Mouse (Mus musculus): Measurements from ENCODE around the gene Rfx1. TPM values are rescaled to one million over a fixed set of nuclear protein-coding genes. Genes with fewer than 3 reads are reported as not detected.

Gene Rfx1
- polyA plus RNA-seq, 1 experiment from 2014 or later: 11.3 TPM

DNA sequence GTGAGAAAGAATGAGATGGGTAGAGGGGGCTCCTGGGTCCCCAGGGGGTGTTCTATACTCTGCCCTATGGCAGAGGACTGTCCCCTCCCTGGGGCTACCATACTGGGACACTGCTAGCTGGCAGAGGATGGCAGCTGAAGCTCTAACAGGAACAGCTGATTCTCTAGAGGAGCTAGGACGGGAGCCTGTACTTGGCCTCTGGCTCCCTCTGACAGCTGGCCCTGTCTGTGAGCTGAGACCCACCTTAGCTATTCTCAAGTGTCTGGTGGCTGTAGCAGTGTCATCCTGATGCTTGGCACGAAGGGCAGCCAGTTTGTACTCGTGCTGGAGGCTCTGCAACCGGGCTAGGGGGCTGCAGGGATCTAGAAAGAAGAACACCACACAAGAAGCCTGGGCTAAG lies 74.2 kb downstream of the Rfx1 start:
- H3K4me1 ChIP-seq: no peaks in the 10 kb centered on the region
- H3K27ac ChIP-seq: no peak overlapping the region
- WGBS: 91% methylated on average over 4 of the region's 4 CpGs
- no peaks in the 10 kb centered on the region for H3K9me3 ChIP-seq (replicated peaks)
- H3K36me3 ChIP-seq: peaks cover 92% of the 10 kb centered on the region
- no peaks in the 10 kb centered on the region for H3K27me3 ChIP-seq (ENCODE audit: low read depth, poor library complexity, severe bottlenecking)
- DNase-seq (ENCODE audit: low spot score): no peak
- H3K4me3 ChIP-seq: no peak overlapping the region

DNA sequence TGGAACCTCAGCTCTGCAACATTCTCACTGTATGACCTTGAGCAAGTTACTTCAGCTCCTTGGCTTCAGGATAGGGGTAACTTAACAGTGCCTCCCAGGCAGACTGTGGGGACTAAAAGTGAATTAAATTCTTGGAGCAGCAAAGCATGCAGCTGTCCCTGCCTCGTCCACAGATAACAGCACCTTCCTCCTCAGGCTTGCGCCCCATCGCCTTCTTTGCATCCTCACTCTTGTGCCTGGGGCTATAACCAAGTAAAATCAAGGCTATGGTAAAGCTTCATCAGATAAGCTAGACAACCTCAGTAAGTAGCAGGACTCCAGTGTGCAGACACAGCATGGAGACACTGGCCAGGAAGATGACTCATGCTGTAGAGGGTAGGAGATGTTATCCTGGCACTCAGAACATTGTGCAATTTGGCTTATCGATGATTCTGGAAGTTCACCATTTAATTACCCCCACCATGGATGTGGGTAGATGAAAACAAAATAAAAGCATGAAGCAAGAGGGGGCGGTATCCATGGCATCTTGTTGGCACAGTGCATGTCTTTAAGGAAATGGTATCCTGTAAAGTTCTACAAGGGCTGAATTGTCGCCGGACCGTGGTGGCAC lies 78.1 kb downstream of the Rfx1 start:
- Histone ChIP-seq H3K4me1 (peaks cover 24% of the 10 kb centered on the region), H3K27me3 (ENCODE audit: low read depth, poor library complexity, severe bottlenecking) (no peaks in the 10 kb centered on the region), H3K4me3 (no peak overlapping the region), H3K27ac (no peak overlapping the region), H3K36me3 (peaks cover 57% of the 10 kb centered on the region), H3K9me3 (replicated peaks) (no peaks in the 10 kb centered on the region)
- 94% methylated on average over 8 of the region's 8 CpGs for WGBS
- no peak for DNase-seq (ENCODE audit: low spot score)

MicroRNAs within 50 kb of the gene (microRNA counts, 519-probe panel; counts per million panel counts)
- microRNA mmu-miR-709: 2,761 counts per million, percentile 73 among the panel's probes with 10 or more counts

Small RNA genes within 50 kb of the gene (microRNA-seq; reads per million reads assigned to microRNA genes)
- gene Mir709: not detected

Other genes starting within 250 kb of the Rfx1 start
- 12.3 and 16.2 TPM in 2 replicates for gene Adgrl1, start 166.7 kb upstream of the Rfx1 start, polyA plus RNA-seq (2016; fragmentation: Nextera tagmentation; extraction: Ambion mirVana)
- gene Gm10644, start 111.6 kb upstream of the Rfx1 start, polyA plus RNA-seq (2016; fragmentation: Nextera tagmentation; extraction: Ambion mirVana): 0.58 and 0.70 TPM in 2 replicates
- gene Asf1b, start 111.3 kb upstream of the Rfx1 start, polyA plus RNA-seq (2016; fragmentation: Nextera tagmentation; extraction: Ambion mirVana): 94.6 and 101 TPM in 2 replicates
- 136 and 158 TPM in 2 replicates for gene Prkaca, start 93.8 kb upstream of the Rfx1 start, polyA plus RNA-seq (2016; fragmentation: Nextera tagmentation; extraction: Ambion mirVana)
- gene Samd1, start 69.2 kb upstream of the Rfx1 start, polyA plus RNA-seq (2016; fragmentation: Nextera tagmentation; extraction: Ambion mirVana): 10.3 and 12.5 TPM in 2 replicates
- gene 1700067K01Rik, start 65.3 kb upstream of the Rfx1 start, polyA plus RNA-seq (2016; fragmentation: Nextera tagmentation; extraction: Ambion mirVana): 0.28 and 0.73 TPM in 2 replicates
- gene 2210011C24Rik, start 54.7 kb upstream of the Rfx1 start, polyA plus RNA-seq (2016; fragmentation: Nextera tagmentation; extraction: Ambion mirVana): 0.13 TPM in 1 of 2 replicates, not detected in the other
- 6.5 and 6.6 TPM in 2 replicates for gene Palm3, start 45.4 kb upstream of the Rfx1 start, polyA plus RNA-seq (2016; fragmentation: Nextera tagmentation; extraction: Ambion mirVana)
- gene Il27ra, start 24.2 kb upstream of the Rfx1 start, polyA plus RNA-seq (2016; fragmentation: Nextera tagmentation; extraction: Ambion mirVana): 0.40 and 0.58 TPM in 2 replicates
- not detected in 2 replicates for gene Rln3, start 21.8 kb upstream of the Rfx1 start, polyA plus RNA-seq (2016; fragmentation: Nextera tagmentation; extraction: Ambion mirVana)
- gene Gm10643, start 1.7 kb upstream of the Rfx1 start, polyA plus RNA-seq (2016; fragmentation: Nextera tagmentation; extraction: Ambion mirVana): 0.88 and 1.0 TPM in 2 replicates
- 20.2 and 20.8 TPM in 2 replicates for gene Dcaf15, start 37.9 kb downstream of the Rfx1 start, polyA plus RNA-seq (2016; fragmentation: Nextera tagmentation; extraction: Ambion mirVana)
- gene Podnl1, start 59.2 kb downstream of the Rfx1 start, polyA plus RNA-seq (2016; fragmentation: Nextera tagmentation; extraction: Ambion mirVana): 0.29 TPM in 1 of 2 replicates, not detected in the other
- 22.6 and 24.8 TPM in 2 replicates for gene Cc2d1a, start 81.1 kb downstream of the Rfx1 start, polyA plus RNA-seq (2016; fragmentation: Nextera tagmentation; extraction: Ambion mirVana)
- 1.5 and 2.3 TPM in 2 replicates for gene 4930432K21Rik, start 81.2 kb downstream of the Rfx1 start, polyA plus RNA-seq (2016; fragmentation: Nextera tagmentation; extraction: Ambion mirVana)
- 3.1 and 3.2 TPM in 2 replicates for gene Nanos3, start 118.4 kb downstream of the Rfx1 start, polyA plus RNA-seq (2016; fragmentation: Nextera tagmentation; extraction: Ambion mirVana)
- gene Zswim4, start 170.2 kb downstream of the Rfx1 start, polyA plus RNA-seq (2016; fragmentation: Nextera tagmentation; extraction: Ambion mirVana): 40.1 and 44.4 TPM in 2 replicates
- 420 and 449 TPM in 2 replicates for gene D8Ertd738e, start 182.9 kb downstream of the Rfx1 start, polyA plus RNA-seq (2016; fragmentation: Nextera tagmentation; extraction: Ambion mirVana)
- gene Mri1, start 190.5 kb downstream of the Rfx1 start, polyA plus RNA-seq (2016; fragmentation: Nextera tagmentation; extraction: Ambion mirVana): 75.0 and 83.0 TPM in 2 replicates
- 15.0 and 22.9 TPM in 2 replicates for gene Ccdc130, start 203.5 kb downstream of the Rfx1 start, polyA plus RNA-seq (2016; fragmentation: Nextera tagmentation; extraction: Ambion mirVana)

Measured in limb, embryonic 10.5 days (tissue).